Mouse (Mus musculus): ENCODE measurements around the gene Ubr2. TPM values are rescaled to one million over a fixed set of nuclear protein-coding genes. Genes with fewer than 3 reads are reported as not detected.

The Ubr2 gene
- total RNA-seq, 2 experiments from 2014 or later: 51.7 to 55.3 TPM

DNA sequence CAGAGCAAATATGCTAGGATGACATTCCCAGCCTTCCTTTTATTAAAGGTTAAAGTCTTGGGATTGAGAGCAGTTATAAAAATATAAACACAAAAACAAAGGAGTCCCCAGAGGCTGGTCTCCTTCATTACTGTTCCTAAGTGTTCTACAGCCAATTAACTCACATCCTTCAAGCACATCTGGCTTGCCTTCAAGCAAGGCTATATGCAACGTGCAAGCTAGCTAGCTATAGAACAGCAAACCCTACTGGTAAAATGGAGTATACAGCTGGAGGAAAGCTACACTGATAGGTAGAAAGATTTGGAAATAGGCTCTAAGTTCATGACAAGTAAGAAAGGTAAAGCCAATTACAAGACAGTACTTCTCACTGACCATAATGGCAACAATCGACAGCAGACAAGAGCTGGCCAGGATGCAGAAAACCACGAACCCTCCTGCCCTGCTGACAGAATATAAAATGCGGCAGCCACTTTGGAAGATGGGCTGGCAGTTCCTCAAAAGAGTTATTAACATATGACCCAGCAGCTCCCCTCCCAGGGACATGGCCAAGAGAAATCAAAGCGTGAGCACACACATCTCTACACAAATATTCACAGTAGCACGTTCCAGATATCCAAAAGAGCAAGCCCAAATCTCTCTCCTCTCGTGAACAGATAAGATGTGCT lies 4.5 kb downstream of the Ubr2 start:
- DNase-seq: no peak
- intact Hi-C loops (cut with DNase I): no loop called here

DNA sequence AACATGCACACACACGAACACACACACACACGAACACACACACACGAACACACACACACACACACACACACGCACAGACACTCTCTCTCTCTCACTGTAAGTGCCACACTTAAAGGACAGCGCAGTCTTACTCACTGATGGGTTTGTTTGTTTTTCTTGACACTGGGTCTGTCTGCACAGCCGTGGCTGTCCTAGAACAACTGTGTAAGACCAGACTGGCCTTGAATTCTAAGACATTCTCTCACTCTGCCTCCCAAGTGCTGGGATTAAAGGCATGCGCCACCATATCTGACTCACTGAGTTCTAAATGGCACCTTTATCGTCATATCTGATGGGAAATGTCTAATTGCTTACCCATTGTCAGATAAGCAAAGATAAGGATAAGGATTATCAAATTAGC lies 7.1 kb downstream of the Ubr2 start:
- intact Hi-C loops (cut with DNase I): no loop called here

DNA sequence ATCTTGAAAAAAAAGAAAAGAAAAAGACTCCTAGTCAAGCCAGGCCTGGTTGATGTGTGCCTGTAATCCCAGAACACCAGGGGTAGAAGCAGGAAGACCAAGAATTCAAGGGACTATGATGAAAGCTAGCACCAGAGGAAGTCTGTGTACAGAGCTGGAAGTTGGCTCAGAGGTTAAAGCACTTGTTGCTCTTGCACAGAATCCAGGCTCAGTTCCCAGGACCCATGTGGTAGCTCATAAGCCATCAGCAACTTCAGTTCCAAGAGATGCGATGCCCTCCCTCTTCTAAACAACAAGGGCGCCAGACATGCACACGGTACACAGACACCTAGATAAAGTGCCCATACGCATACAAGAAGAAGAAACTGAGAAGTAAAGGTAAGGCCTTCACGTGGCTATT lies 8.0 kb downstream of the Ubr2 start:
- intact Hi-C loops (cut with DNase I): no loop called here
- no peak for DNase-seq

More for the DNA sequence above, 7.1 kb downstream of the Ubr2 start:
- DNase-seq: no peak

DNA sequence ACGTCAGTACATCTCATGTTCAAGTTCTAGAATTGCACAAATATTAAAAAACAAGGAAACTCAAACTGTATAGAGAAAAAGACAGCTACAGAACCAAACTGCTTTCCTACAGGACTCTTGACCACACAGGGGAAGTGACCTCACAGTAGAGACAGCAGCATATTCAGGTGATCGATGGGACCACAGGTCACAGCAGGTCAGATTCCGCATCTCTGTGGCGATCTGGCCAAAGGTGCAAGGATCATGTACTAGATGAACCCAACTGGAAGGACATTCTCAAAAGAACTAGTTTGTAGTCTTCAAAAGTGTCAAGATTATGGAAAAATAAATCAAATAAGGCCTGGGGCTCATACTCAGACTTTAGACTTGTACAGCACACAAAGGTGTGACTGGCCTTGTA lies 11.5 kb downstream of the Ubr2 start:
- intact Hi-C loops (cut with DNase I): no loop called here
- DNase-seq: no peak

DNA sequence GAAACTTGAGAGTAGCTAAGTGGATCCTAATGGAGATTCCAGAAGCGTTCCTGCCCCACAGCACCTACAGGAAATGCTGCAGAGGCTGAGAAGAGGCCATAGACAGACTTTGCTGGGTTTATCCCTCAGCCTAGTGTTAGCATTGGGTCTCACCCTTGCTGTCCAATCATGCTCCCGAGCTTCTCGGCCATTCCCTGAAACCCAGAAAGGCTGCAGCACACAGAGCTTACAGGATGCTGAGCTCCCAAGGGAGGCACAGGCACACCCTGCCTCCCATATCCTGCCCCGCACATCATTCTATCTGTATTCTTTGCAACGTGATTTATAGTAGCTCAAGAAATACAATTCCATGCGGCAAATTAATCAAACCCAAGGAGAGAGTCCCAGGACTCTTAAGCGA lies 13.9 kb downstream of the Ubr2 start:
- DNase-seq: no peak
- intact Hi-C loops (cut with DNase I): no loop called here

DNA sequence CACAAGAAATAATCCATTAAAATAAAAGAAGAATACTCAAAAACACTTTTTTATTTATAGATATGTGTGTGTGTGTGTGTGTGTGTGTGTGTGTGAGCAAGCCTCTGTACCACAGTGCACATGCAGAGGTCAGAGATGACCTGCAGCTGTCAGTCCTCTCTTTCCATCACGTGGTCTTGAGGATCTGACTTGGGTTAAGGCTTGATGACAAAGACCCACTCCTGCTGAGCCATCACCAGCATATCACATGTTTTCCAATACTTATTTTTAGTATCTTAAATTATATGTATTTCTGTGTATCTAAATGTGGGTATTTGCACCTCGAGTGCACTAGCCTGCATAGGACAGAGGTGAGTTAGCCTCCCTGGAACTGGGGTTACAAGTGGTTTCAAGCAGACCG lies 14.7 kb downstream of the Ubr2 start:
- DNase-seq: no peak
- intact Hi-C loops (cut with DNase I): no loop called here

DNA sequence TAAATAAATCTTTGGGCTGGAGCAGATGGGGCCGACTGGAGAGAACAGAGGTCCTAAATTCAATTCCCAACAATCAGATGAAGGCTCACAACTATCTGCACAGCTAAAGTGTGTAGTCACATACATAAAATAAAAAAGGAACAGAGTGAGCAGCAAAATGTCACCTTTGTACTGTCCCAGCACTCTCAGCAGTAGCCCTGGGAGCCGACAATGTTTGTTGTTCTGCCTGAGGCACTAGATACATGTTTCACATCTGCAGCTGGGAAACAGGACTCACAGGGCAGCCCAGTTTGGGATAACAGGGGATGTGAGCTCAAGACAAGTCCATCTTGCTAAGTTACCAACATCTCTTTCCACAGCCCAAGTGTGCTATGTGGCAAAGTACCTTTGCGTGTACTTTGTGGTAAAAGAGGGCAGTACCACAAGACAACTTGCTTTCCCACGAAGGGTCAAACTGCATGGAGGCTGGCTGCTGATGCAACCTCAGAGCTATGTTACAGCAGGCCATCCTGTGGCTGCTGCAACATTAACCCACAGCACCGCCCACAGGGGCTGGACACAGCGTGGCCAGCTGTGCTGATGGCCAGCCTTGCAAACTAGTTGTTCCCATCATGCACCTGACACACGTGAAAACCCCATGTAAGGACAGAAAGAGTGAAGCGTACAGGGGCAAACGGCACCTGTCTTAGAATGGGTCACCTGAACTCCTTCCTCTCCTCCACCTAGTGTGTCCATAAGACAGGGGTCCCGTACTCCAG lies 15.5 kb downstream of the Ubr2 start:
- intact Hi-C loops (cut with DNase I): loop anchor here (5.0 kb wide), 1 partner anchor 48 kb away; no protein-coding TSS in a partner anchor
- no peak for DNase-seq

DNA sequence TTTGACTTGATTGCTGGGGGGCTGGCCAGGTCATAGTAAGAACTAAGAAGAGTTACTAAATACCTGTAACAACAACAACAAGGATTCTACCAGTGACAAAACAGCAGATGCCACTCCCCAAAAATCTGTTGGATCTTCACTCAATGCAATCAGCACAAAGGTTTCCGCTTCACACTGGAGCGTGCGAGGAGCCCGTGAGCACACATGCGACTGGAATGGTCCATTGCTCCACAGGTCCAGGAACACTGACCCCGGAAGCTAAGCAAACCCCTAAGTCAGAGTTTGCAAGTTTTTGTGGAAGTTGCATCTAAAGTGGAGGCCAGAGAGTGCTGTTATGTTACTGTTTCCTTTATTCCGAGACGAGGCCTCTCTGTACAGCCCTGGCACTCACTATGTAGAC lies 16.7 kb downstream of the Ubr2 start:
- intact Hi-C loops (cut with DNase I): loop anchor here (5.0 kb wide), 1 partner anchor 46 kb away; no protein-coding TSS in a partner anchor
- DNase-seq: no peak

DNA sequence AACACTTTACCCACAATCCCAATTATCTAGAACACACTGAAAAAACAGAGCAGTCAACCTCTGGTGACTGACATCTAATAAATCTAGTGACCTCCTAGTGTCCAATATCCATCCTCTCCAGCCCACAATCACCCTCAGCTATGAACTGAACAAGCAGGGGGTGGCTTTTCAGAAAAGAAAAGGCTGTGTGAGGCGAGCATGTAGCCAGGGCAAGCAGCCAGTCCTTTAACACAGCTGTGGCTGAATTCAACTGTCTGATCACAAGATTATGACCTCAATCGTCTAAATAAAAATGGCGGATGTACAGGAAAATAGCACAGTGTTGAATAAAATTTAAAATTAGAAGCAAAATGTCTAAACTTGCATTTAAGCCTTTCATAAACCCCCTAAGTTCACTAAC lies 22.7 kb downstream of the Ubr2 start:
- no peak for DNase-seq
- intact Hi-C loops (cut with DNase I): no loop called here

DNA sequence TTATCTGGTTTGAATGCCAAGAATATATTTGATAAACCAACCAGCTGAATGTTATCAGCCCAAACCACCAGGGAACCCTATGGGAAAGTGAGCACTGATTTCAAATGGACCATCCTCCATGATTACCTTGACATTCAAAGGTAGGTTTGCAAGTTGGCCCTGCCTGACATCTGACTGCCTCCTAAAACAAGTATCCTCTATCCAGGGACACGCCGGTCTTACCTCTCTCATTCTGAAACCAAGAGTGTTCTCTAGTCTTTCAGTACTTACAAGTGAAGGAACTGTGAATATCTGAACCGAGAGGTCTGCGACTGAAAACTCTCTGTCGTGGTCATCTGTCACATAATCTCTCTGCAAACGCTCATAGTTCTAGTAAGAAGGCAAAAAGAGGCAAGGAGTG lies 30.3 kb downstream of the Ubr2 start:
- intact Hi-C loops (cut with DNase I): no loop called here
- no peak for DNase-seq

DNA sequence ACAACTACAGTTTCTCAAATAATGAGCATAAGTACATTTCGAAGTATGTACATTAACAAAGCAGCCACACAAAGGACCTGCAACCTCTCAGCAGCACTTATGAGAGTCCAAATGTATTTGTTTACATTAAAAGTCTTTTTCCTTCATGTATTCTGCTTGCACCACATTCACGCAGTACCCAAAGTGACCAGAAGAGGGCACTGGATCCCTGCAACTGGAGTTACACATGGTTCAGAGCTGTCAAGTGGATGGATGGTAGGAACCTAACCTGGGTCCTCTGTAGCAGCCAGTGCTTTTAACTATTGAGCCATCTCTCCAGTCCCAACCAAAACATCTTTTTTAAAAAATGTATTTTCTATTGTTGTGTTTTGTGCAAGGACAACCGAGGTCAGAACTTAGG lies 35.2 kb downstream of the Ubr2 start:
- peak; percentile 51 for DNase-seq
- intact Hi-C loops (cut with DNase I): no loop called here

DNA sequence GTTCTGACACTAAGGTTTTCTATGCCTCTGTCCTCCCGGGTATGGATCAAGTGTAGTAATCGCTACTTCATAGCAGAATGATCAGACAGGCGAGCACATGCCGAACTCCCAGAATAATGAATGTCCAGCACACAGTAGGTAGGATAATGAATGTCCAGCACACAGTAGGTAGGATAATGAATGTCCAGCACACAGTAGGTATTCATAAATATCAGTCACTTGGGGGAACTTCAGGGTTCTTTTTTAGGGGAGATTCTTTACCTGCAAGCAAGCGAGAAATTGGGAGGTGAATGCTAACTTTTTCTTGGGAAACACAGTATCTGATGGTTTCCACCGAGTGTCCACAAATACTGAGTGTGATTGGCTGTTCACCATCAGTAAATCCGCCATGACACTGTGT lies 37.8 kb downstream of the Ubr2 start:
- intact Hi-C loops (cut with DNase I): no loop called here
- no peak for DNase-seq

DNA sequence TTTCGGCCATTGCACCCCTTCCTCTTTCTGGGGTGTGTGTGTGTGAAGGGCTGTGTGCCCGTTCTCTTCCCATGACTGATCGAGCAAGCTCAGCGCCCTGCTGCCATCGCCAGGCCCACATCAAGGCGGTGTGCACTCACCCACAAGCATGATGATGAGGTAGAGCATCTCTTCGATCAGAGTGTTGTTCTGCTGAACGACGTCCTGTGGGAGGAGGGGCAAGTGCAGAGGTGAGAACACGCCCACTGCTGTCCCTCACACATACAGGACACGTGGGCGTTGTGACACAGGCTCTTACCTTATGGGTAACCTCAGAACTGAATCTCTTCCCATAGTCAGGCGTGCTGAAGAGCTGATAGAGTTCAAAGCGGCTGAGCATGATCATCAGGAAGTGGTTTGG lies 43.5 kb downstream of the Ubr2 start:
- no peak for DNase-seq
- intact Hi-C loops (cut with DNase I): no loop called here

DNA sequence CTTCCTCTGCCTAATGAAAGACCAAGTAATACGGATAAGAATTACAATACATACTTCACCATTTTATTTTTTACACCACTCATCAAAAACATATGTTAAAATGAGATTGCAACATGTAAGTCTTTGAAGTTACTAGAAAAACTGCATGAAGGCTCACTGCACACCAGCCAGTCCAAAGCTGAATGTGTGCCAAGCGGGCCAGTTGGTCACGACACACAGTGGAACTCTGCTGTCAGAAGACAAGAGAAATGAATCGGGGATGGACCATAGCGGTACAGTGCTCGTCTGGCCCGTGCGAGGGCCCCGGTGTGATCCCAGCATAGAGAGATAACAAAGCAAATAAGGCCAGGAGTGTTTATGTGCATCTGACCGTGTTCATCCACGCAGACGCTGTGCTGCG lies 47.2 kb downstream of the Ubr2 start:
- peak; percentile 29 for DNase-seq
- intact Hi-C loops (cut with DNase I): no loop called here

DNA sequence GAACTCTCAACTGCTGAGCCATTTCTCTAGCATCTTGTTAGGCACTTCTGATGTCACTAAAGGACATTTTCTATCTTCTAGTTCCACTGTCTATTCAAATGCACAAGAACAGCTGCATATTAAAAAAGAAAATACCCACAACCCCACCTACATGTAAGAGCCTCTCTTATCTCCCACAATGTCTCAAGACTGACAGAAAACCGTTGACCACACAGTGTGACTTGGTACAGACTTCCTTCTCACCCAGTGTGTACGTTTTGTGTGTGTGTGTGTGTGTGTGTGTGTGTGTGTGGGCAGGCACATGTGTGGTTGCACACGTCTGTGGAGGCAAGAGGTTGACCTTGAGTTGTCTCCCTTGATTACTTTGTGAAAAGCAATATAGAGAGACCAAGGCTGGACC lies 48.2 kb downstream of the Ubr2 start:
- DNase-seq: no peak
- intact Hi-C loops (cut with DNase I): no loop called here

DNA sequence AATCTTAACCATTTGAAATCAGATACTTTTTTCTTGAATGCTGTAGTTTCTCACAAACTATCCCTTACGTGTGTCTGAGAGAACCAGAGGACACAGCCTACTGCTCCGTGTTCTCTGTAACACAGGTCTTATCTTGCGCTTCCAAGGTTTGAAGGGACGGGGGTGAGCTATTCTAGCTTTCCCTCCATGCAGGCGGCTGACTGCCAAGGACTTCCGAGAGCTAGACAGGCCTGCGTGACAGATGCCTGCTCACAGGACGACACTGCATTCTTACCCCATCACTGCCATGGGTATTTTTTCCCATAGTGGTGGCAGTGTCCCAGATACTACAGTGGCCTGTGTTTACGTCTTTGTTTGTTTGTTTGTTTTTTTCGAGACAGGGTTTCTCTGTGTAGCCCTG lies 50.1 kb downstream of the Ubr2 start:
- intact Hi-C loops (cut with DNase I): no loop called here
- DNase-seq: no peak

DNA sequence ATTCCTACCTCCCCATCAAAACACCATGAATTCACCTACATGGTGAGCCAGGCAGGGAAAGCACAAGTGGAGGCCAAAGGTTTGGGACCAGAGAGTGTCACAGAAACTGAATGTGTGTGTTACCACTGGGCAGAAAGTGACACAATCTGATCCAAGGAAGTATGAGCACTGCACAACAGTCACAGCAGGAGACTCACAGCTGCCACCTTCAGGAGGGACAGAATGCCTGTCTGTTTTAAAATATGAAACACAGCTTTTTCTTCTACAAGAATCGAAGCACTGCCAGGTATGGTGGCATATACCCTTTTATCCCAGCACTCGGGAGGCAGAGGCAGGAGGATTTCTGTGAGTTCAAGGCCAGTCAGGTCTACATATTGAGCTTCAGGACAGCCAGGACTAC lies 52.3 kb downstream of the Ubr2 start:
- DNase-seq: no peak
- intact Hi-C loops (cut with DNase I): loop anchor here (10.0 kb wide), 1 partner anchor 733 kb away; no protein-coding TSS in a partner anchor

DNA sequence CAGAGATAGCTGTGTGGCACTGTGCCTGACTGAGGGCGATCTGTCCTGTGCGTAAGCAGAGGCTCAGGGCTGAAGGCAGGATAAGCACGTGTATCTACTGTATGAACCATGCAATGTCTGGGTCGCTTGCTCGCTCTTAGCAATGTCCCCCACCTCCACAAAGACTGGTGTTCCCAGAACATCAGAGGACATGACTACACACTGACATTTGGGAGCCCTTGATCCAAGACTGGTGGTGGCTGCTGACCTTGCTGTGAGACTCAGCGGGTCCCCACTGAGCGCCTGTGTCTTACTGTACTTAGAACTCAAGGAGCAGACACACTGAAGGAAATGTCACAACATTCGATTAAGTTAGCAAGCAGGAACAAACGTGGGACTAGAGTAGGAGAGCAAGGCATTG lies 64.1 kb downstream of the Ubr2 start:
- DNase-seq: no peak
- intact Hi-C loops (cut with DNase I): loop anchor here (5.0 kb wide), 1 partner anchor 46 kb away; no protein-coding TSS in a partner anchor

DNA sequence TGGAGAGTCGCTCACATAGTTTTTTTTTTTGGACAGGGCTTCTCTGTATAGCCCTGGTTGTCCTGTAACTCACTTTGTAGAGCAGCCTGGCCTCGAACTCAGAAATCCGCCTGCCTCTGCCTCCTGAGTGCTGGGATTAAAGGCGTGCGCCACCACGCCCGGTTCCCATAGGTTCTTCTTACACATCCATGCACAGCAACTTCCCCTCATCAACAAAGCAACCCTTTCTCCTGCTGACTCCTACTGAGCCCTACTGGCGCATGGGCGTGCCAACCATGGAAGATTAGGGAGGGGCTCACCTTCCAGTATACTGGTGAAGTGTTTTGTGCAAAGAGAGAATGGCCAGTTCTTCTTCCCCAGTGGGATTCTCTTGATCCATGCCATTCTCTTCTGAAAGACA lies 67.9 kb downstream of the Ubr2 start:
- intact Hi-C loops (cut with DNase I): no loop called here
- DNase-seq: no peak

DNA sequence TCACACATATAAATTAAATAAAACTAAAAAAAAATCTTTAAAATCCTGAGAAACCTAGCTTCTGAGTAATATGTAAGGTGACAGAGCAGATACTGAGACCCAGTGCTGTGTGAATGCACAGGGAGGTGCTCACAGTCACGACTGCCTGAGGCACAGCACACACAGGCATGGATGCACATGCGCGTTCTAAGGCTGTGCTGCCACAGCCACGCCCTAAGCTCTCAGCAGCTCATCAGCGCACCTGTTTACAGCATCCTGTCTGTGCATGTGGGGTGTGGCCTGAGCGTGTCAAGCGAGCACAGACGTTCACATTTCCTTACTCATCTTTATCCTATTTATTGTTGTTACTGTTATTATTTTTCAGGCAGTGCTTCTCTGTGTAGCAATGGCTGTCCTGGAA lies 69.9 kb downstream of the Ubr2 start:
- intact Hi-C loops (cut with DNase I): no loop called here
- no peak for DNase-seq

DNA sequence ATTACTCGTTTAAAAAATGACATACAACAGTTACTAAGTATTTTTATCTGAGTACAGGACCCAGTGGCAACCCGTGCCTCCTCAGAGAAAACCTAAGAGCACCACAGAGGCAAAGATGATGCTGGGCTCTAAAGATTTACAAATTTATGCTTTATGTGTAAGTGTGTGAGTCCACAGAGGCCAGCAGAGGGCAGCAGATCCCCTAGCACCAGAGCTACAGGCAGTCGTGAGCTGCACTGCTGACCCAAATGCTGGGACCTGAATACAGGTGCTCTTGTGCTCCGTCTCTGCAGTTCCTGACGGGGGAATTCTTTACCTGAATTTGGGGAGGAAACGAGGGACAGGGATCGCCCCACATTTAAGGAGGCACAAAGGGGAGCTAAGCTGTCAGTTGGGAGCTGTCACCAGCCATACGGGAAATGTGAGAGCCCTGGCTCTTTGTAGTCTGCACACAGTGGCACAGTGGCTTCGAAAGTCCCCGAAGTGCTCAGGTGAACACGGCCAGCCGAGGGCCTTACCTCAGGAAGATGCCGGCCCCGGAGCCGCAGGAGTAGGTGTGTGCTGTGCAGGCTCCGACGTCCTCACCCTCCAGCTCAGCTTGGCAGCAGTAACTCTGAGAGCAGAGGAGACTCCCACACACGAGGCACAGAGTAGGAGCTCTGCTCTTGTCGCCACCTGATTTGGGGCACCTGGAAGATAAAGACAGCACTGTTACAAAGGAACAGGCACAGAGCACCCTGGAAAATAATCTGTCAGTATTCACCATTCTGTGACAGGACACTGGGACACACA lies 76.6 kb downstream of the Ubr2 start:
- DNase-seq: peak; percentile 68
- intact Hi-C loops (cut with DNase I): no loop called here

DNA sequence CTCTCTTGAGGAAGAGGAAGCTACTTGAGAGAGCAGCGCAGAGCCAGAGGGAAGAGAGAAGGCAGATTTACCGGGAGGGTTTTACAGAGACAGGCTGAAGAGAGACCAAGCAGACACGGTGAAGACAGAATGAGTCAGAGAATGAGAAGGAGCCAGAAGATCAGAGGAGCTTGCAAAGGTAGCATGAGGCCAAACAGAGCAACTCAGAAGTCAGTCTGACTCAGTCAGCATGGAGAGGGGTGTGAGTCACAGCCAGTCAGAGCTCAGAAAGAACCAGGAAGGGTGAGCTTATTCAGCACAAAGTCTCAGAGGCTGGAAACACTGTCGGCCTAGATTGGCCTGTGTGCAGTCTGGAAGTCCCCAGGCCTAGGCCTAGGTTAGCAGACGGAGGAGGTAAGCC lies 77.4 kb downstream of the Ubr2 start:
- DNase-seq: no peak
- intact Hi-C loops (cut with DNase I): no loop called here

All from left cerebral cortex, postnatal 4 days (tissue).